Comparison of ENCODE assay signal across 8 mouse cellular contexts in genomic region chr11:120254420-120254819, GRCm38 (mm10). TPM values are rescaled to one million over a fixed set of nuclear protein-coding genes. Genes with fewer than 3 reads are reported as not detected.
DNase-seq lines count a peak whose midpoint lies in the region; ATAC-seq lines count a peak whose summit lies in the region.

No protein-coding gene starts in this region.

- H3K27ac ChIP-seq in kidney, embryonic 15.5 days = peak overlapping the region; percentile 45; the same call in 1 of the 2 replicates
- peak overlapping the region; percentile 86 for H3K27ac ChIP-seq in heart, embryonic 15.5 days
- H3K27ac ChIP-seq in midbrain, embryonic 12.5 days (replicated peaks) = peak overlapping the region; percentile 8; the same call in 1 of the 2 replicates

- peaks cover 4% of the 10 kb centered on the region; the same call in 1 of the 2 replicates for H3K36me3 ChIP-seq in kidney, embryonic 15.5 days
- no peaks in the 10 kb centered on the region for H3K36me3 ChIP-seq in heart, embryonic 15.5 days
- H3K36me3 ChIP-seq in midbrain, embryonic 12.5 days = peaks cover 7% of the 10 kb centered on the region; the same call in 1 of the 2 replicates

- H3K27me3 ChIP-seq in kidney, embryonic 15.5 days = no peaks in the 10 kb centered on the region
- H3K27me3 ChIP-seq in heart, embryonic 15.5 days = no peaks in the 10 kb centered on the region
- H3K27me3 ChIP-seq in midbrain, embryonic 12.5 days = no peaks in the 10 kb centered on the region

- no peak overlapping the region for H3K4me3 ChIP-seq in kidney, embryonic 15.5 days (replicated peaks)
- H3K4me3 ChIP-seq in heart, embryonic 15.5 days = no peak overlapping the region
- no peak overlapping the region for H3K4me3 ChIP-seq in midbrain, embryonic 12.5 days

- ATAC-seq in kidney, embryonic 15.5 days (replicated peaks; ENCODE audit: low FRiP score) = no peak
- no peak for ATAC-seq in heart, embryonic 15.5 days (replicated peaks; ENCODE audit: insufficient number of reproducible peaks, insufficient read depth, low FRiP score, low read depth)
- no peak for ATAC-seq in midbrain, embryonic 12.5 days (ENCODE audit: low FRiP score, low read depth)

- 44% methylated on average over 11 of the region's 11 CpGs for WGBS in kidney, embryonic 15.5 days
- 73% methylated on average over 11 of the region's 11 CpGs for WGBS in heart, embryonic 15.5 days
- 72% methylated on average over 11 of the region's 11 CpGs for WGBS in midbrain, embryonic 12.5 days

- H3K4me2 ChIP-seq in kidney, embryonic 15.5 days = no peak overlapping the region
- 0 out of 2 replicates have a peak overlapping the region, but pooled peaks have one; percentile 19 for H3K4me2 ChIP-seq in heart, embryonic 15.5 days
- no peak overlapping the region for H3K4me2 ChIP-seq in midbrain, embryonic 12.5 days (replicated peaks)

- H3K9me3 ChIP-seq in kidney, embryonic 15.5 days (replicated peaks) = no peaks in the 10 kb centered on the region
- no peaks in the 10 kb centered on the region for H3K9me3 ChIP-seq in heart, embryonic 15.5 days (replicated peaks)
- no peaks in the 10 kb centered on the region for H3K9me3 ChIP-seq in midbrain, embryonic 12.5 days

- peak; percentile 52 for DNase-seq in cerebellum, adult 11-12 months
- DNase-seq in cerebellum, adult 8-10 months = no peak
- DNase-seq in kidney, adult 11 months = no peak
- no peak for DNase-seq in Muller cell, postnatal 12 days (ENCODE audit: inconsistent ontology term)
- no peak for DNase-seq in gastrocnemius, postnatal 36 days

- no peak overlapping the region for H3K9ac ChIP-seq in kidney, embryonic 15.5 days
- H3K9ac ChIP-seq in heart, embryonic 15.5 days = peak overlapping the region; percentile 14; the same call in 1 of the 2 replicates
- peak overlapping the region; percentile 25; the same call in 1 of the 2 replicates for H3K9ac ChIP-seq in midbrain, embryonic 12.5 days (replicated peaks)

- intact Hi-C loops in gastrocnemius, postnatal 36 days (cut with DNase I) = no loop called here

- peaks cover 92% of the 10 kb centered on the region for H3K4me1 ChIP-seq in kidney, embryonic 15.5 days
- H3K4me1 ChIP-seq in heart, embryonic 15.5 days (replicated peaks) = peaks cover 89% of the 10 kb centered on the region
- peaks cover 96% of the 10 kb centered on the region for H3K4me1 ChIP-seq in midbrain, embryonic 12.5 days

RNA-seq across cellular contexts. Expression of gene Bahcc1, which starts 21.7 kb away (rescaled TPM):
- polyA plus RNA-seq in kidney, embryonic 15.5 days (2015; fragmentation: Nextera tagmentation; extraction: Ambion mirVana) = 11.8 and 14.1 TPM in 2 replicates
- polyA plus RNA-seq in heart, embryonic 15.5 days (2015; fragmentation: Nextera tagmentation; extraction: Ambion mirVana) = 4.2 and 5.7 TPM in 2 replicates
- polyA plus RNA-seq in midbrain, embryonic 12.5 days (2016; fragmentation: Nextera tagmentation; extraction: Ambion mirVana) = 25.1 and 26.1 TPM in 2 replicates
- 1 to 10 TPM; 2.3 to 4.1 TPM for total RNA-seq in gastrocnemius, postnatal 36 days (2021)

Comparison
In these comparisons a context has a peak if more than half of its experiments do, and no peak if none do; other contexts are left out.
1. H3K27ac ChIP-seq: peak in every context shown above with its lines; median percentile 86 in heart, embryonic 15.5 days; 45 in kidney, embryonic 15.5 days; 8 in midbrain, embryonic 12.5 days.